In the genomic region with DNA sequence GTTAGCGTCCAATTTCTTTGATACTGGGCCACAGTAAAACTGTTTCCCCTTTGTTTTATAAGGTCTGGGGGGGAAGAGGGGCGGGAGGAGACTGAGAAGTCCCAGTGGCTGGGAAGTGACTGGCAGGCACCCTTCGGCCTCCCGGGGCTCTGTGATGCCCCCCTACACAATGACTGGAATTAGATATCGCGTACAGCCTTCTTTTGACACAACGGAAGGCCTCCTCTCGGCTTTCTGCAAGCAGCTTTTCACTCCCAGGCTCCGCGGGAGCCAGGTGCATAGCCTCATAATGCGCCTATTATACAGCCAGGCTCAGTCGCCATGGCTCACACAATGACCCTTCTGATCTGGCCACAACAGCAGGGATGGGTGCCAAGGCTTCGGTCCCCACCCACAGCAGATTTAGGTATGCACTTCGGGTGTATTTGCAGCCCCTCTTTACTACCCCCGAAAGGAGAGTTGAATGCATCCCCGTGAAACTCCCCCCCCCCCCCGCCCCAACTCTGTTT, we compare ENCODE assay signal across 7 mouse cellular contexts. TPM values are rescaled to one million over a fixed set of nuclear protein-coding genes. Genes with fewer than 3 reads are reported as not detected.
DNase-seq lines count a peak whose midpoint lies in the region; ATAC-seq lines count a peak whose summit lies in the region.

No protein-coding gene starts in this region.

- H3K27me3 ChIP-seq in lung, embryonic 15.5 days = peaks cover 18% of the 10 kb centered on the region; the same call in 1 of the 2 replicates
- H3K27me3 ChIP-seq in forebrain, embryonic 11.5 days (ENCODE audit: control insufficient read depth, insufficient read depth, low read length) = no peaks in the 10 kb centered on the region
- no peaks in the 10 kb centered on the region for H3K27me3 ChIP-seq in intestine, embryonic 15.5 days (replicated peaks)
- peaks cover 48% of the 10 kb centered on the region for H3K27me3 ChIP-seq in liver, embryonic 13.5 days

- DNase-seq in lung, postnatal 14 days = no peak
- peak; percentile 64 for DNase-seq in forebrain, embryonic 11.5 days (ENCODE audit: low spot score)
- no peak for DNase-seq in liver, embryonic 13.5 days
- peak; percentile 26 to 59 for DNase-seq in right cerebral cortex, adult 2 months (ENCODE audit: low spot score in 2 of 2)
- DNase-seq in spleen, postnatal 4 days (ENCODE audit: low spot score in 2 of 2) = no peak

- peaks cover 39% of the 10 kb centered on the region for H3K4me1 ChIP-seq in lung, embryonic 15.5 days
- H3K4me1 ChIP-seq in forebrain, embryonic 11.5 days (replicated peaks; ENCODE audit: control insufficient read depth, insufficient read depth, low read length) = peaks cover 9% of the 10 kb centered on the region
- peaks cover 21% of the 10 kb centered on the region for H3K4me1 ChIP-seq in intestine, embryonic 15.5 days (replicated peaks)
- peaks cover 17% of the 10 kb centered on the region for H3K4me1 ChIP-seq in liver, embryonic 13.5 days (replicated peaks)

- H3K9ac ChIP-seq in lung, embryonic 15.5 days = peak overlapping the region; percentile 31
- H3K9ac ChIP-seq in forebrain, embryonic 11.5 days (ENCODE audit: low read length) = peak overlapping the region; percentile 47
- peak overlapping the region; percentile 42 for H3K9ac ChIP-seq in intestine, embryonic 15.5 days
- H3K9ac ChIP-seq in liver, embryonic 13.5 days = 0 out of 2 replicates have a peak overlapping the region, but pooled peaks have one; percentile 22

- peak overlapping the region; percentile 27 for H3K4me3 ChIP-seq in lung, embryonic 15.5 days
- peak overlapping the region; percentile 33 for H3K4me3 ChIP-seq in forebrain, embryonic 11.5 days (ENCODE audit: low read depth, low read length)
- H3K4me3 ChIP-seq in intestine, embryonic 15.5 days (replicated peaks) = peak overlapping the region; percentile 35
- H3K4me3 ChIP-seq in liver, embryonic 13.5 days (replicated peaks) = peak overlapping the region; percentile 42

- H3K9me3 ChIP-seq in lung, embryonic 15.5 days = no peaks in the 10 kb centered on the region
- no peaks in the 10 kb centered on the region for H3K9me3 ChIP-seq in forebrain, embryonic 11.5 days (ENCODE audit: control insufficient read depth, low read length)
- H3K9me3 ChIP-seq in intestine, embryonic 15.5 days = no peaks in the 10 kb centered on the region
- H3K9me3 ChIP-seq in liver, embryonic 13.5 days (replicated peaks) = no peaks in the 10 kb centered on the region

- H3K36me3 ChIP-seq in lung, embryonic 15.5 days = no peaks in the 10 kb centered on the region
- H3K36me3 ChIP-seq in forebrain, embryonic 11.5 days (ENCODE audit: control insufficient read depth, insufficient read depth, low read length) = no peaks in the 10 kb centered on the region
- H3K36me3 ChIP-seq in intestine, embryonic 15.5 days = no peaks in the 10 kb centered on the region
- H3K36me3 ChIP-seq in liver, embryonic 13.5 days = no peaks in the 10 kb centered on the region

- H3K4me2 ChIP-seq in lung, embryonic 15.5 days = peak overlapping the region; percentile 50
- H3K4me2 ChIP-seq in forebrain, embryonic 11.5 days (ENCODE audit: low read depth, low read length, severe bottlenecking) = peak overlapping the region; percentile 64
- peak overlapping the region; percentile 62 for H3K4me2 ChIP-seq in intestine, embryonic 15.5 days (replicated peaks)
- peak overlapping the region; percentile 59 for H3K4me2 ChIP-seq in liver, embryonic 13.5 days

- H3K27ac ChIP-seq in lung, embryonic 15.5 days = peak overlapping the region; percentile 94
- 0 out of 2 replicates have a peak overlapping the region, but pooled peaks have one; percentile 25 for H3K27ac ChIP-seq in forebrain, embryonic 11.5 days (ENCODE audit: low read depth, low read length)
- peak overlapping the region; percentile 93 for H3K27ac ChIP-seq in intestine, embryonic 15.5 days
- no peak overlapping the region for H3K27ac ChIP-seq in liver, embryonic 13.5 days

- peak; percentile 52 for ATAC-seq in lung, embryonic 15.5 days (ENCODE audit: borderline replicate concordance, extremely low read depth, low FRiP score, low TSS enrichment)
- peak; percentile 74 for ATAC-seq in forebrain, embryonic 11.5 days (replicated peaks; ENCODE audit: low FRiP score)
- peak; percentile 68 for ATAC-seq in intestine, embryonic 15.5 days
- no peak; the same call in 1 of the 2 replicates for ATAC-seq in liver, embryonic 13.5 days (ENCODE audit: low read depth)

- WGBS in lung, embryonic 15.5 days = 3% methylated on average over 17 of the region's 17 CpGs
- WGBS in forebrain, embryonic 11.5 days = under 1% methylated on average over 17 of the region's 17 CpGs
- 9% methylated on average over 17 of the region's 17 CpGs for whole genome bisulfite sequencing in intestine, embryonic 15.5 days
- WGBS in liver, embryonic 13.5 days (ENCODE audit: insufficient replicate concordance) = 2% methylated on average over 17 of the region's 17 CpGs

RNA-seq across cellular contexts. Expression of gene Gm5148, which starts 0.6 kb away (rescaled TPM):
- 4.7 and 5.8 TPM in 2 replicates for polyA plus RNA-seq in lung, embryonic 15.5 days (2015; fragmentation: Nextera tagmentation; extraction: Ambion mirVana)
- polyA plus RNA-seq in forebrain, embryonic 11.5 days (2014; fragmentation: Nextera tagmentation; extraction: Ambion mirVana) = 3.6 and 4.8 TPM in 2 replicates
- polyA plus RNA-seq in intestine, embryonic 15.5 days (2015; fragmentation: Nextera tagmentation; extraction: Ambion mirVana) = 4.8 and 5.1 TPM in 2 replicates
- 2.6 and 2.7 TPM in 2 replicates for polyA plus RNA-seq in liver, embryonic 13.5 days (2015; fragmentation: Nextera tagmentation; extraction: Ambion mirVana)

Comparison
In these comparisons a context has a peak if more than half of its experiments do, and no peak if none do; other contexts are left out.
1. DNase-seq: peak in forebrain, embryonic 11.5 days (single experiment) and right cerebral cortex, adult 2 months (2 of 2); none in lung, postnatal 14 days (single experiment), liver, embryonic 13.5 days (single experiment) and spleen, postnatal 4 days (0 of 2).
2. Peak in every context shown above with its lines, with median percentiles within 50 percentile points of each other: H3K4me2 ChIP-seq, H3K4me3 ChIP-seq and H3K9ac ChIP-seq.